Mouse (Mus musculus) stomach, embryonic 16.5 days (tissue): ENCODE data around the gene Tmem101. TPM values are rescaled to one million over a fixed set of nuclear protein-coding genes. Genes with fewer than 3 reads are reported as not detected.

Experiments
- ATAC-seq: fragments of 200-750 bp; cut with Nextera tagmentation; 2 replicates; pipeline ENCODE4 v1.8.0; 2017; ENCODE audit warnings: moderate number of reproducible peaks, moderate TSS enrichment; ENCODE audit not compliant: insufficient read depth, low FRiP score
- H3K27ac ChIP-seq: fragments of 300-500 bp; sonication (generic); 2 replicates; pipeline ENCODE4 v1.5.1; 2014; ENCODE audit warnings: low read length
- H3K27me3 ChIP-seq: fragments of 300-500 bp; sonication (generic); 2 replicates; pipeline ENCODE4 v1.6.1; 2014; ENCODE audit warnings: low read length, control low read depth, mixed read lengths; ENCODE audit not compliant: control insufficient read depth, insufficient read depth
- H3K36me3 ChIP-seq: fragments of 300-500 bp; sonication (generic); 2 replicates; pipeline ENCODE4 v1.6.1; 2014; ENCODE audit warnings: low read length; ENCODE audit not compliant: control insufficient read depth, insufficient read depth
- H3K4me1 ChIP-seq: fragments of 300-500 bp; sonication (generic); 2 replicates; pipeline ENCODE4 v1.6.1; 2014; ENCODE audit warnings: low read length, control low read depth, mixed read lengths; ENCODE audit not compliant: control insufficient read depth, insufficient read depth
- H3K4me2 ChIP-seq: fragments of 300-500 bp; sonication (generic); 2 replicates; pipeline ENCODE4 v1.6.1; 2014; ENCODE audit warnings: low read depth, low read length, mixed read lengths
- H3K4me3 ChIP-seq: fragments of 300-500 bp; sonication (generic); replicated peaks from 2 replicates; pipeline ENCODE4 v1.5.1; 2014; ENCODE audit warnings: mild to moderate bottlenecking, low read length
- H3K9ac ChIP-seq: fragments of 300-500 bp; sonication (generic); 2 replicates; pipeline ENCODE4 v1.6.1; 2014; ENCODE audit warnings: low read length
- H3K9me3 ChIP-seq: fragments of 300-500 bp; sonication (generic); replicated peaks from 2 replicates; pipeline ENCODE4 v1.6.1; 2016; ENCODE audit warnings: low read length, control low read depth; ENCODE audit not compliant: control insufficient read depth
- WGBS: fragments of 180-500 bp; shearing (Covaris S2); extraction: QIAGEN DNeasy Blood & Tissue Kit; methylation state at CpG from one replicate; pipeline ENCODE4 v1.1.7; 2014; 5-methylcytosine and 5-hydroxymethylcytosine counted together
- polyA plus RNA-seq: library from polyadenylated mRNA; unstranded; fragments of >200 nt; fragmentation: Nextera tagmentation; extraction: Ambion mirVana; gene quantifications from 2 replicates; pipeline ENCODE4 v1.2.1, GENCODE M21; 2015

Tmem101 gene
- polyA plus RNA-seq, 1 experiment from 2014 or later: 29.0 TPM

- Histone ChIP-seq H3K27me3 (peaks cover 10% of the 10 kb centered on the region), H3K4me3 (no peak overlapping the region)
- 3% methylated on average over 5 of the region's 5 CpGs for WGBS
Measured at GRCm38 (mm10) chr11:102140508-102140907, 15.7 kb downstream of the Tmem101 start.

GRCm38 (mm10) chr11:102138447-102138740 lies 17.8 kb downstream of the Tmem101 start:
- under 1% methylated on average over 18 of the region's 18 CpGs for WGBS
- Histone ChIP-seq H3K27ac (no peak overlapping the region), H3K36me3 (no peaks in the 10 kb centered on the region), H3K9ac (peak overlapping the region; percentile 62), H3K4me1 (no peaks in the 10 kb centered on the region), H3K9me3 (no peaks in the 10 kb centered on the region), H3K27me3 (no peaks in the 10 kb centered on the region; the same call in 1 of the 2 replicates), H3K4me2 (peak overlapping the region; percentile 59), H3K4me3 (peak overlapping the region; percentile 31)
- no peak for ATAC-seq

More at GRCm38 (mm10) chr11:102140508-102140907, 15.7 kb downstream of the Tmem101 start:
- Histone ChIP-seq H3K27ac (no peak overlapping the region), H3K4me1 (no peaks in the 10 kb centered on the region), H3K9me3 (no peaks in the 10 kb centered on the region), H3K4me2 (no peak overlapping the region), H3K36me3 (no peaks in the 10 kb centered on the region), H3K9ac (no peak overlapping the region)
- ATAC-seq: no peak

- no peaks in the 10 kb centered on the region for H3K4me1 ChIP-seq
- peak overlapping the region; percentile 62 for H3K9ac ChIP-seq
- H3K27me3 ChIP-seq: no peaks in the 10 kb centered on the region; the same call in 1 of the 2 replicates
- H3K4me3 ChIP-seq: peak overlapping the region; percentile 31
- H3K36me3 ChIP-seq: no peaks in the 10 kb centered on the region
- ATAC-seq: no peak
- peak overlapping the region; percentile 59 for H3K4me2 ChIP-seq
- H3K9me3 ChIP-seq: no peaks in the 10 kb centered on the region
- WGBS: 42% methylated on average over 13 of the region's 13 CpGs
- no peak overlapping the region for H3K27ac ChIP-seq
Measured at GRCm38 (mm10) chr11:102137625-102138446, 18.4 kb downstream of the Tmem101 start.

- no peaks in the 10 kb centered on the region for H3K36me3 ChIP-seq
- 0 out of 2 replicates have a peak, but pooled peaks have one; percentile 14 for ATAC-seq
- no peak overlapping the region for H3K9ac ChIP-seq
- H3K4me2 ChIP-seq: no peak overlapping the region
- H3K27ac ChIP-seq: no peak overlapping the region
- no peaks in the 10 kb centered on the region; the same call in 1 of the 2 replicates for H3K27me3 ChIP-seq
- H3K4me3 ChIP-seq: no peak overlapping the region
- H3K4me1 ChIP-seq: no peaks in the 10 kb centered on the region
- 20% methylated on average over 4 of the region's 4 CpGs for WGBS
- no peaks in the 10 kb centered on the region for H3K9me3 ChIP-seq
Measured at GRCm38 (mm10) chr11:102134516-102134915, 21.7 kb downstream of the Tmem101 start.

GRCm38 (mm10) chr11:102117386-102117785 lies 38.8 kb downstream of the Tmem101 start:
- Histone ChIP-seq H3K9me3 (0 out of 2 replicates have a peak, but pooled peaks cover 2% of the 10 kb centered on the region), H3K36me3 (no peaks in the 10 kb centered on the region), H3K27me3 (no peaks in the 10 kb centered on the region), H3K4me1 (no peaks in the 10 kb centered on the region), H3K4me2 (no peak overlapping the region), H3K9ac (no peak overlapping the region), H3K4me3 (no peak overlapping the region), H3K27ac (no peak overlapping the region)
- ATAC-seq: no peak
- 66% methylated on average over 6 of the region's 6 CpGs for WGBS

GRCm38 (mm10) chr11:102116241-102116640 lies 40.0 kb downstream of the Tmem101 start:
- Histone ChIP-seq H3K9ac (no peak overlapping the region), H3K36me3 (no peaks in the 10 kb centered on the region), H3K27me3 (no peaks in the 10 kb centered on the region), H3K4me2 (no peak overlapping the region), H3K27ac (no peak overlapping the region), H3K9me3 (0 out of 2 replicates have a peak, but pooled peaks cover 2% of the 10 kb centered on the region), H3K4me3 (no peak overlapping the region), H3K4me1 (no peaks in the 10 kb centered on the region)
- 41% methylated on average over 8 of the region's 8 CpGs for WGBS
- no peak for ATAC-seq

GRCm38 (mm10) chr11:102111576-102111975 lies 44.6 kb downstream of the Tmem101 start:
- no peak for ATAC-seq
- Histone ChIP-seq H3K9me3 (no peaks in the 10 kb centered on the region), H3K9ac (no peak overlapping the region), H3K36me3 (no peaks in the 10 kb centered on the region), H3K4me1 (no peaks in the 10 kb centered on the region), H3K4me3 (no peak overlapping the region), H3K27me3 (peaks cover 20% of the 10 kb centered on the region), H3K27ac (no peak overlapping the region), H3K4me2 (no peak overlapping the region)
- 49% methylated on average over 5 of the region's 5 CpGs for WGBS

GRCm38 (mm10) chr11:102107732-102108131 lies 48.5 kb downstream of the Tmem101 start, which contains the start of gene Pyy:
Pyy (minus strand) TSS chr11:102107832.
- WGBS: 11% methylated on average over 9 of the region's 9 CpGs
- Histone ChIP-seq H3K9me3 (no peaks in the 10 kb centered on the region), H3K4me1 (no peaks in the 10 kb centered on the region), H3K27me3 (peaks cover 41% of the 10 kb centered on the region), H3K36me3 (no peaks in the 10 kb centered on the region), H3K4me3 (no peak within 1 kb of the TSS), H3K9ac (no peak within 1 kb of the TSS), H3K4me2 (0 out of 2 replicates have a peak within 1 kb of the TSS, but pooled peaks have one; percentile 26), H3K27ac (no peak within 1 kb of the TSS)
- no peak for ATAC-seq

GRCm38 (mm10) chr11:102106911-102107310 lies 49.3 kb downstream of the Tmem101 start:
- Histone ChIP-seq H3K9me3 (no peaks in the 10 kb centered on the region), H3K27me3 (peaks cover 44% of the 10 kb centered on the region), H3K27ac (no peak overlapping the region), H3K4me3 (no peak overlapping the region), H3K4me2 (0 out of 2 replicates have a peak overlapping the region, but pooled peaks have one; percentile 26), H3K9ac (no peak overlapping the region), H3K36me3 (no peaks in the 10 kb centered on the region), H3K4me1 (0 out of 2 replicates have a peak, but pooled peaks cover 5% of the 10 kb centered on the region)
- no peak for ATAC-seq
- 1% methylated on average over 21 of the region's 21 CpGs for WGBS
